In the genomic region with DNA sequence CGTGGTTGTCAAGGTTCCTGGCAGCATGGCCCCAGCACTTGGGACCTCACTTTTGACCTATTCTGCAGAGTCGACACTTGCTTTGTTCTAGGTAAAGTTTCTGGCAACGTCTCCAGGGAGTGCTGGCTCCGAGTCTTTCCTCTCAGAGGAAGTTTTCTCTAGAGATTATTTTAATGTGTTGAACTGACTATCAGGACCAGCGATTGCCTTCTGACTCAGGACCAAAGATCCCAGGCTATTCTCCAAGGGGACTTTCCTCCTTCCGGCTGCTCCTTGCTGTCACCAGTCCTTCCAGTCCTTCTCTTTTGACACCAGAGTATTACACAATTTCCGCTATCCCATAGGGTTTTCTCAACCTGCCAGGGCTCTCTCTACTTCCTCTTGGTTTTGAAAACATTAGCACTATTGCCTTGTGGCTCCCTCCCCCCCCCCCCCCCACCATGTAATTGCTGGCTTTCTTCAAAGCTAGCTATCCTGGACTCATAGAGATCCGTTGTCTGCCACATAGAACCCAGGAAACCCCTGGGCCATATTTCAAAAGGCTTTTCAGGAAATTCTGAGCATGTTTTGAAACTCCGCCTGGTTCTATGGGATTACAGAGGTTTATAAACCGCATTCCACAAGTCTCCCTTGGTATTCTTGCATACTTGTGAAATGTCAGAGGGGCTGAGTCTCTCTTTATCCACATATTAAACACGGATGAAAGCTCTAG, we compare ENCODE assay signal across 8 mouse cellular contexts.
A peak's percentile ranks its signal among the peaks of the same experiment; 100 is the strongest.
DNase-seq lines count a peak whose midpoint lies in the region; ATAC-seq lines count a peak whose summit lies in the region.

No protein-coding gene starts in this region.

- H3K9me3 ChIP-seq in intestine, embryonic 16.5 days (ENCODE audit: control insufficient read depth, low read length) = no peaks in the 10 kb centered on the region
- no peaks in the 10 kb centered on the region for H3K9me3 ChIP-seq in midbrain, embryonic 14.5 days (ENCODE audit: control insufficient read depth, low read length)

- intact Hi-C loops in gastrocnemius, postnatal 36 days (cut with DNase I) = no loop called here

- H3K4me1 ChIP-seq in intestine, embryonic 16.5 days (ENCODE audit: control insufficient read depth, insufficient read depth, low read length) = peaks cover 9% of the 10 kb centered on the region
- H3K4me1 ChIP-seq in midbrain, embryonic 14.5 days (ENCODE audit: control insufficient read depth, insufficient read depth, low read length) = 0 out of 2 replicates have a peak, but pooled peaks cover 5% of the 10 kb centered on the region

- no peak overlapping the region for H3K9ac ChIP-seq in intestine, embryonic 16.5 days (ENCODE audit: low read depth, low read length)
- H3K9ac ChIP-seq in midbrain, embryonic 14.5 days (replicated peaks; ENCODE audit: low read length) = no peak overlapping the region

- DNase-seq in gastrocnemius, adult 18-20 months (ENCODE audit: low spot score) = peak; percentile 13
- no peak for DNase-seq in gastrocnemius, postnatal 36 days
- peak; percentile 60 for DNase-seq in midbrain, embryonic 14.5 days
- DNase-seq in gastrocnemius, postnatal 4 days (ENCODE audit: low spot score in 2 of 2) = no peak

- no peak overlapping the region for H3K4me2 ChIP-seq in intestine, embryonic 16.5 days (ENCODE audit: low read depth, low read length)
- H3K4me2 ChIP-seq in midbrain, embryonic 14.5 days (ENCODE audit: low read length) = no peak overlapping the region

- peak overlapping the region; percentile 19 for H3K27ac ChIP-seq in intestine, embryonic 16.5 days (ENCODE audit: low read length)
- H3K27ac ChIP-seq in midbrain, embryonic 14.5 days (replicated peaks; ENCODE audit: low read depth, low read length) = no peak overlapping the region

- no peak overlapping the region for H3K4me3 ChIP-seq in intestine, embryonic 16.5 days (ENCODE audit: low read length)
- H3K4me3 ChIP-seq in midbrain, embryonic 14.5 days (replicated peaks; ENCODE audit: low read depth, low read length) = no peak overlapping the region

- H3K27me3 ChIP-seq in intestine, embryonic 16.5 days (replicated peaks; ENCODE audit: control insufficient read depth, insufficient read depth, low read length) = no peaks in the 10 kb centered on the region
- H3K27me3 ChIP-seq in midbrain, embryonic 14.5 days (ENCODE audit: control insufficient read depth, insufficient read depth, low read length) = no peaks in the 10 kb centered on the region

- ATAC-seq in granulocyte monocyte progenitor cell, adult 5-6 weeks (replicated peaks; ENCODE audit: poor library complexity, severe bottlenecking) = peak; percentile 72
- ATAC-seq in intestine, embryonic 16.5 days = peak; percentile 47; the same call in 1 of the 2 replicates
- no peak; the same call in 1 of the 2 replicates for ATAC-seq in midbrain, embryonic 14.5 days (ENCODE audit: low FRiP score, low TSS enrichment)
- no peak for ATAC-seq in erythroid progenitor cell, adult 5-6 weeks (replicated peaks; ENCODE audit: low FRiP score, poor library complexity, severe bottlenecking)
- no peak for ATAC-seq in megakaryocyte-erythroid progenitor cell, adult 5-6 weeks (replicated peaks; ENCODE audit: low FRiP score, low TSS enrichment, poor library complexity, severe bottlenecking)

- WGBS in intestine, embryonic 16.5 days = 44% methylated on average over 11 of the region's 11 CpGs
- 21% methylated on average over 11 of the region's 11 CpGs for WGBS in midbrain, embryonic 14.5 days

- H3K36me3 ChIP-seq in intestine, embryonic 16.5 days (ENCODE audit: control insufficient read depth, insufficient read depth, low read length) = 0 out of 2 replicates have a peak, but pooled peaks cover 3% of the 10 kb centered on the region
- H3K36me3 ChIP-seq in midbrain, embryonic 14.5 days (ENCODE audit: control insufficient read depth, insufficient read depth, low read length) = peaks cover 26% of the 10 kb centered on the region; the same call in 1 of the 2 replicates

Comparison
In these comparisons a context has a peak if more than half of its experiments do, and no peak if none do; other contexts are left out.
1. DNase-seq: peak in gastrocnemius, adult 18-20 months (single experiment) and midbrain, embryonic 14.5 days (single experiment); none in gastrocnemius, postnatal 36 days (0 of 2) and gastrocnemius, postnatal 4 days (0 of 2).
2. ATAC-seq: peak in granulocyte monocyte progenitor cell, adult 5-6 weeks (single experiment) and intestine, embryonic 16.5 days (single experiment); none in midbrain, embryonic 14.5 days (single experiment), erythroid progenitor cell, adult 5-6 weeks (single experiment) and megakaryocyte-erythroid progenitor cell, adult 5-6 weeks (single experiment).